Mouse (Mus musculus) cerebellum, adult 11-12 months (tissue): ENCODE measurements at regions not wholly inside any gene's neighbourhood (a gene's known extent, or its start where the extent isn't known, plus 50 kb on each side); places are given as distances from the start of the nearest gene placed in this dataset.
"Not testable (repeated sequence)": the region's sequence is repeated elsewhere in the genome, so short reads cannot be mapped to it uniquely, and the experiment has no call there.

Experiments
- DNase-seq: peaks from one replicate; pipeline ENCODE4 v3.0.0; 2022

DNA sequence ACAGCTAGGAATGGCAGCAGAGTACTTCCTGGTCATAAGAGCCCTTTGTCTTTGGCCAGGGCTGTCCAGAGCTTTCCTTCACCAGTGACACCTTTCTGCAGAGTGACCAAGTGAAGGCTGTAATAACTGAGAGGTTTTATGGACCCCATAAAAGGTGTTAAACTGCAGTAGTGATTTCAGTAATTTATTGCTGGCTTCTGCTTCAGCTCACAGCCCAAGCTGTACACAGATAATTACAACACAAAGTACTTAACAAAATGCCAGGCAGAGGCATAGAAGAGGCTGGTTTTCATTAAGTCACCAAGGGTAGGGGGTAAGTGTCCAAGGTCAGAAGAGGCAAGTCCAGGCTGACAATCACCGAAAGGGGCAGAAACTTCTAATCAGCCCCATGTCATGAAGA, 83.8 kb downstream of the Eif4e start:
- DNase-seq: no peak

DNA sequence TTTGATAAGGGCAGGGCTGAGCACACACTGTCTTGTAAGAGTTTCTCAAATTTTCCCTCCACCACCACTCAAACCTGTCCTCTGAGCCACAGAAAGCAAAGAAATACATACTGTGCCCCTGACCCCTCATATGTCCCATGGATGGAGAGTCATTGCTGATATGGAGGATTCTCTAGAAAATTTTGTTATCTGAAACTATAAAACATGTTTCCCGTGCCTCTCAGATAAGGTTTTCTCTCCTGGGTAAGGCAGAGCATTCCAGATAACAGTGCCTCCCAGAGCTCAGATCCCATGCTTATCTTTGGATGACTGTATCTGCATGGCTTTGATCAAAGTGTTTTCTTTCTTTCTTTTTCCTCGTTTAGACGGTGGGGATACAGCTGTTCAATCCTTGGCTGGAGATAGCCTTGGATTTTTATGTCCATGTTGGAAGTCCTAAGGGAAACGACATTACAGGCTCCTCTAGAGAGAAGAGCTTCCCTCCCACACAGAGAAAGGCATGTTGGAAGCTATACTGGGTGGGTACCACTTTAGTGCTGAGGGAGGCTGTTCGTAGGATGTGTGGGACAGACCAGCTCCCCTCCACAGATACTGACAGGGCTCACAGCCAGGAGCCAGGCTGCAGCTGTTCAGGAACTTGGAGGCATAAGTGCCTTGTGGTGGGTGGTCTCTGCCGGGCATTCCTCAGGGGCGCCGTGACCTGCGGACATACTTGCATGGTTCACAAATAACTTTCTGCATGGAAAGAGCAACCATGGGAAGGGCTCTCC, 87.1 kb downstream of the Eif4e start:
- no peak for DNase-seq

DNA sequence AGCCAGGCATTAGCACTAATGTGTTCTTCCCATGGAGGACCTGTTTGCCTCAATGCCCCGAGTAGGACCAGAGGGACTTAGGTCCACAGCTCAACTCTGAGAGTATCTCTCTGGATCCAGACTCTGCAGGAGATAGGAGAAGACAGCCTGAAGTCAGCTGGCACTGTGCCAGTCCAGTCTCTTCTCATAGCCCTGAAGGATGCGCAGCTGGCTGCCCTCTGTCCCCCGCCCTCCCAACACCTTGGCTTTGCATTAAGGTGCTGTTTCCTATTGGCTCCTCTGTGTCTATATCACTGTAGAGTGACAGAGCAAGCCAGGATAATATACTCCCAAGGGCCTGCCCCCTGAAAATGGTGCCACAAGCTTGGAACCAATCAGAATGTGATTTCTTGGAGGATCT, 87.7 kb downstream of the Eif4e start:
- DNase-seq: no peak

DNA sequence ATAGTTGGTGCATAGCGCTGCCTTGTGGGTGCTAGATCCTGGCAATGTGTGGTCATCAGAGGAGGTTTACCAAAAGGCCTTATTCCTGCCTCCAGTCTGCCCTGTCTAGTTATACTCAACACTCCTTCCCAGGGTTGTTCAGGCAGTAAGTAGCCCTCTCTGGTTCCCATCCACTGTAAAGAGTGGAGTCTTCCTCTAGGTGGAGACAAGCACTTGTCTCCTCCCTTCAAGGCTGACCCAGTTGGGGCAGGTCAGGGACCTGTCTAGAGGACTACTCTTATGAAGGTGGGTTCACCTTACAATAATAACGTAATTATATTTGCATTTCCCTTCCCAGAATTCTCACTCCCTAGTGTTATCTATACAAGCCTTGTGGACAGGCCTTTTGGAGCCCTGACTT, 88.9 kb downstream of the Eif4e start:
- no peak for DNase-seq

GRCm38 (mm10) chr3:138620263-138620662, 94.3 kb downstream of the Eif4e start:
- DNase-seq: no peak

DNA sequence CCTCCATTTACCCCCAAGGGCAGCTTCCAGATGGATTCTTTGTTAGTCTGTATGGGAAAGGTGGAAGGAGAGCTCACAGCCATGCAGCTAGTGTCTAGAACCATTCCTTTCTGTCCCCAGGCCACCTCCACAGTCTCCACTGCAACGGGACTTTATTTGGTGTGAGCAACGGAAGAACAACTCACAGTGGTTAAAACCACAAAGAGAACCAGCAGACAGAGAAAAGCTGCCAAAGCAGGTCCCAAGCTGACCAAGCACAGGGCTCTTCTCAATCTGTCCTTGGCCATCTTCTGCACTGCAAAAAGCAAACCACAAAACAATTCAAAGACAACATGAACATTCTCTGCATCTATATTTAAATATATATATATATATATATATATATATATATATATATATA, 98.1 kb downstream of the Eif4e start:
- DNase-seq: no peak

- no peak for DNase-seq
These were observed 100.3 kb downstream of the Eif4e start for GRCm38 (mm10) chr3:138626230-138626629.

- no peak for DNase-seq
These were observed 104.3 kb downstream of the Eif4e start for GRCm38 (mm10) chr3:138630231-138630630.

- no peak for DNase-seq
These were observed 106.1 kb downstream of the Eif4e start for GRCm38 (mm10) chr3:138632086-138632485.

DNA sequence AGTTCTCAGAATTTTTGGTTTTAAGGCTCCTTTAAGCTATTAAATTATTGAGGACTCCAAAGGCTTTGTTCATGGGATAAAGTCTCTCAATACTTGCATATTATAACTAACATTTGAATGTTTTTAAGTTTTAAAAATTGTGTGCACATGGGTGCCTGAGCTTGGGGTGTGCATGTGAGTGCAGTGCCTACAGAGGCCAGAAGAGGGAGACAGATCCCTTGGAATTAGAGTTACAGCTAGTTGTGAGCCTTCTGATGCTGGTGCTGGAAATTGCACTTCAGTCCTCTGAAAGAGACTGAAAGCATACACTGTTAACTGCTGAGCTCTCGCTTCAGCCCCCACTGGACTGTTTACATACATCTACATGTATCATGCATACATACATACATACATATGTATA, 100.0 kb upstream of the Tspan5 start:
- no peak for DNase-seq

DNA sequence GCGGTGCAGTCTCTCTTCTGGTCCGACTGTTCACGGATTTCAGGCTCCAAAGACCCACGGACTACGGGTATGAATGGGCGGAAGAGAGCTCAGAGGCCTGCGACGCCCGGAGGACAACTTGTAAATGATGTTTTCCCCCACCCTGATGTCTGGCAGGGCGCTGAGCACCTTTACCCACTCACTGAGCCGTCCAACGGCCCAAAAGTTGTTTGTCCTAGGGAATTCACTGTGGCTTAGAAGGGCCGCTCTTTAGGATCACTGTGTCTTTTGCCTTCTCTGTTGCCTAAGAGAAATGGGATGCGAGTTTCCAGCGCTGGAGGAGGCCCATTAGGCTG, 98.1 kb upstream of the Tspan5 start:
- DNase-seq: no peak

DNA sequence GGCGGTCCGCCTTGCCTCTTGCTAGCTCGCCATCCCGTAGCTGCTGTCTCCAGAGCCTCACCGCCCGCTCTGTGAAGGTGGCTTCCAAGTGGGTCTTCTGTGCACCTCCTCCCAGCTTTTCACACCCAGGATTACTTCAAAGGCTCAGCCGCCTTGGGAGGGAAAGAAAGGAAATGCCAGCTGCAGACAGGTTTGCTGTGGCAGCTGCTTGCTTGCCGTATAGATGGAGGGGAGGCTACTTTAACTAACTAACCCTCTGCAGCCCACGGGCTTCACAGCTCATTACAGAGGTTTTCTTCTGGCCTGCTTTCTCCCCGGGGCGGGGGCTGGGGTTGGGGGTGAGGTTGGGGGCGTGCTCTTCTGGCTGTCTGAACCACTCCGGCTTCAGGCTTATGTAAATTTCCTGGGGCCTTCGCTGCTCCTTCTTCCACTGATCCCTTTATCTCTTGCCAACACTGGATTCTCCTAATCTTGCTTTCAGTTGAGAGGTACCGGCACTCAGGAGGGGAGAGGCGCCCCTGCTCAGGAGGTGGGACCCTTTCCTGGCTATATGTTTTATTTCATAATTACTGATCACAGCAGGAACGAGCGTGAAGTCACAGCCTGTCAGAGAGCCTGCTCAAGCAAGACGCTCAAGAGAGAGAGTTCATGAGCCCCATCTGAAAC, 97.6 kb upstream of the Tspan5 start:
- no peak for DNase-seq

GRCm38 (mm10) chr3:138645320-138645719, 96.7 kb upstream of the Tspan5 start:
- peak; percentile 16 for DNase-seq

- DNase-seq: no peak
These were observed 92.3 kb upstream of the Tspan5 start for GRCm38 (mm10) chr3:138649699-138650098.

- DNase-seq: not testable (repeated sequence)
These were observed 91.3 kb upstream of the Tspan5 start for GRCm38 (mm10) chr3:138650671-138651070.

DNA sequence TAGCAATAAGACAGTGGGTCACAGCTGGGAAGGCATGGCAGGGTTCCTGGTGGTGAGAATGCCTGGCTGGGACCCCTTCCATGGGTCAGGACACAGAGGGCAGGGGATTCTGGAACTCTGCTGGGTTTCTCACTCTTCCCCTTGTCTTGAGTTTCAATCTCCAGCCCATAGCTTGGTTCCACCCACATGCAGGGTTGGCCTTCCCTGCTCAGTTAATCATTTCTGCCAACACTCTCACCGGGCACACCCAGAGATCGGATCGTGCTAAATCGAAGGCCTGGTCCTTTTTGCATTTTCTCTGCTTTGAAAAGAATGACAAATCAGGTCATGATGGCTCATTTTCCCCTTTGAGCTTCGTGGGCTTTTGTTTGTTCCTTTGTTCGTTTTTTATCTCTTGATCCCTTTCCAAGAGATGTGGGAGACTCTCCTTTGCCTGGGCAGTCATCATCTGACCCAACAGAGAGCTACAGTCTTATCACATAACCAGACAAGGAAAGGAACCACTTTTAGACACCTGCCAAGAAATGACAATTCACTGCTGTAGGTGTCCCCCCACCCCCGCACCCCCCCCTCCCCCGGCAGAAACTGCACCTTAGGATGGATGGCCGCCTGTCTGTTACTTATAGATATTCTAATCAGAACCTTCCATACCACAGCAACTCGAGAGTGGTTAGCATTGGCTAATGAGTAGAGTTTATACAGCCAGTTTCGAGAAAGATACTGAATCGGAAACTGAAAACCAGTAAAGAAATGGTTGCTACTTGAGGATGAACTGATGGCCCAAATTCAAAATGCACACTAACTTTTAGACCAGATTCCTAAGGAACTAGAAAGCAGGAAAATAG, 90.4 kb upstream of the Tspan5 start:
- DNase-seq: no peak

DNA sequence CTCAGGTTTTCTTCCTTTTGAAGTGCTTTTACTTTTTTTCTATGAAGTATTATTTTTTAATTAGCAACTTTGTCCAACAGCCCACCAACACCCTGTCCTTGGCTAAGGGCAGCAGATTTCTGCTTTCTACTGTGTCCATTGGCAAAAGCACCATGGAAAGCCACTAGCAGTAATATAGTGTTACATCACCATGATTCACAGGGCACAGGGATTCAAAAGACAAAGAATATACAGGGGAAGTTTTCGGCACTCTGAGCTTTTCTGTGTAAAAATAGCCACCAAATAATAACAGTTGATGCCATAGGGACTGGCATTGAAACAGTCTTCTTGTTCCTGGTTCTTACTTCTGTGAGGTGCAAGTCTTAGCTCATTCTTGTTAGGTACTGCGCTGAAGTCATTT, 89.8 kb upstream of the Tspan5 start:
- no peak for DNase-seq

DNA sequence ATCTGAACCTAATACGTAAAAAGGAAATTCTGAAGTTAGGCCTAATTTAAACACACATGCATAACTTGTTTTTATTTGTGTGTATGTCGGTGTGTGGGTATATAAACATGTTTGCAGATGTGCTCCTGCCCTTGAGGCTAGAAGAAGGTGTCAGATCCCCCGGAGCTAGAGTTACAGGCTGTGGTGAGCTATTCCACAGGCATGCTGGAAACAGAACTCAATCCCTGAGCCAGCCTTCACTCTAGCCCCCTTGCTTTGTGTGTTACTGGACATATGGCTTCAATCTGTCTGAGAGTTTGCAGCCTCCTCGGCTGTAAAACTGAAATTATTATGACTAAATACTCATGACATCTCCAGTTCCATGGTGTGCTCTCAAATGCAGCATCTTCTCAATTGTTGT, 89.3 kb upstream of the Tspan5 start:
- DNase-seq: no peak

DNA sequence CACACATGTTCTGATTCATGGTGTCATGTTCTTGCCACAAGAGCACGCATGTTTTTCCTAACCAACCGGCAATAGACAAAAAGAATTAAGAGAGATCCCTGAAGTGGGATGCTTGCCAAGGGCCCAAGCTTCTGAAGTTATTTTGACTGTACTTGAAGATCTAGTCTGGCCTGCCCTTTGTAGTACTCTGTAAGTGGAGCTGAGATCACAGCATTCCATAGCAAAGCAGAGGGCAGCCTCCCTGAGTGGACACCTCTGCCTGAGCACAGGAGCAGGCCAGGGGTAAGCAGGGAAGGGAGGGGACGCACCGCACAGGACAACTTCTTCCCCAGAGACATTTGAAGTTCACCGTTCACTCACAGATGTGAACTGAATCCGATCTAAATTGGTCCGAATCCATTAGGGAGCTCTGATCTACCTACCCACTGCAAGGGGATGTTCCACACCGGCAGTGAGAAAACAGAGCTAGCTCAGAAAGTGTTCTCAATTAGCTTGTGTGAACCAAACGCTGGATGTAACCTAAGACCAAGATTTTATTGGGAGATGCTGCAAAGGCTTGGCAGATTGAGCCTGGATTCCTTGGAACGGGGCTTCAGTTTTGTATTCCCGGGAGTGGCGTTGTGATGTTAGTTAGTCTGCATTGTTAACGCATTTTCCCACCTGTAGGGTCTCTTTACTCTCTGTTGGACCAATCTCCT, 88.3 kb upstream of the Tspan5 start:
- DNase-seq: no peak

DNA sequence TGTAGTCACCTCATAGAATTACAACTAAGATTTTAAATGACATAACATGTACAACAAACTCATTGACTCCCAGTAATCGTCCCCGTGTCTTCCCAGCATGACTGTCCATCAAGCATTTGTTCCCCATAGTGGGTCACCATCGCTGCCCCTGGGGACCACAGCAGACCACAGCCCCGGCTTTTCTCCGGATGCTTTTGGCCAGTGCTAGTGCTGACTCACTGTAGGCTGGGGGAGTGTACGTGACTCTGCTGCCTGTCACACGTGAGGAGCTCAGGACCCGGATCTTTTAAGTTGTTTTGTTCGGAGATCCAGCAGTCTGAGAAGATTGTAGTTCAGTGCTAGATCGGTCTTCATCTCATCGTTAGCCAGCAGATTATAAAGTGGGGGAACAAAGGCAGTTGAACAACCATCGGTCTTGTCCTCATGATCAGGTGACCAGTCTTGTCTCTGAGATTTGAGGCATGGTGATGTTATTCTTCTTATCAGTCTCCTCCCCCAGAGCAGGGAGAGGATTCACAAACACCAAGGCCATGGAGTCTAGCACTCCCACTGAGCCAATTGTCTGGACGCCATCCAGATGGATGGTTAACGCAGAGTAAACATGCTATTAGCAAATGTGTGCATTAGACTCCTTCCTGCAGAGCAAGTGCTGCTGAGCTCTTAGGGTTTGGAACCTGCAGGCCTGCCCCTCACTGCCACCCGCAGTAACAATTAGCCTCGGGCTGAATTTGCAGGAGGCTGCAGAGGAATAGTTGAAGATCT, 87.2 kb upstream of the Tspan5 start:
- no peak for DNase-seq

GRCm38 (mm10) chr3:138655479-138655878, 86.5 kb upstream of the Tspan5 start:
- DNase-seq: no peak

- no peak for DNase-seq
These were observed 79.4 kb upstream of the Tspan5 start for GRCm38 (mm10) chr3:138662625-138663024.
